Mouse (Mus musculus) C2C12 (cell line): Measurements from ENCODE around the gene Exoc4.

Experiments
- CEBPB ChIP-seq: IDR thresholded peaks from one replicate; pipeline ENCODE4 v1.6.1; 2011; ENCODE audit warnings: low read depth, mild to moderate bottlenecking, control low read depth, moderate library complexity
- CTCF ChIP-seq: IDR thresholded peaks from one replicate; pipeline ENCODE4 v1.5.1; 2011; ENCODE audit not compliant: control insufficient read depth, insufficient read depth, insufficient read length
- MAX ChIP-seq: IDR thresholded peaks from one replicate; pipeline ENCODE4 v1.6.1; 2011; ENCODE audit warnings: mild to moderate bottlenecking, control low read depth
- MYOD1 ChIP-seq: IDR thresholded peaks from one replicate; pipeline ENCODE4 v1.6.1; 2011; ENCODE audit warnings: low read depth; ENCODE audit not compliant: control insufficient read depth, insufficient read length
- USF1 ChIP-seq: IDR thresholded peaks from one replicate; pipeline ENCODE4 v1.6.1; 2011; ENCODE audit warnings: low read depth, mild to moderate bottlenecking, control low read depth, moderate library complexity

- TF ChIP-seq CTCF (no peak), USF1 (no peak), CEBPB (no peak), MAX (no peak), MYOD1 (no peak)
Observed at GRCm38 (mm10) chr6:33380517-33380916, 131.6 kb downstream of the Exoc4 start.
